Mouse (Mus musculus): ENCODE data around the gene 4930432M17Rik. TPM values are rescaled to one million over a fixed set of nuclear protein-coding genes. Genes with fewer than 3 reads are reported as not detected.

4930432M17Rik gene
- polyA plus RNA-seq, 1 experiment from 2014 or later = not detected

DNA sequence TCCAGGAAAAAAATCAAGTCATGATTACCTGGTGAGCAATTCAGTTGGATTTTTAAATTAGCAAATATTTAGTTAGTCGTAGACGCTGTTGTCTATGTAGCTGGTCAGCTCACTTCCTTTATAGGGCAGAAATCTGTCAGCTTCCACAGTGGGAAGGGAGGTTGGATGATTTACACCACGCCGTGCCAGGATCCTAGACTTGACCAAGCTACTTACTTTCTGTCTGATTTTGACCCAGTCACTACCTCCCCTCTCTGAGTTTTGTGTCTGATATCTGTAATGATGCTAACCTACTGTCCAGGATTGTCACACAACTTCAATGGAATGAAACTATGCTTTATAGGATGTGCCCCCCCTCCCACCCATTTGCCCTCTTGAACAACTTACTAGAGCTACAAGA lies 29.3 kb downstream of the 4930432M17Rik start:
- H3K27me3 ChIP-seq (ENCODE audit: insufficient read depth, low read length) = no peaks in the 10 kb centered on the region
- no peak overlapping the region for H3K4me2 ChIP-seq (ENCODE audit: low read length)
- no peak overlapping the region for H3K9ac ChIP-seq (ENCODE audit: low read depth, low read length)
- no peak overlapping the region for H3K4me3 ChIP-seq (replicated peaks; ENCODE audit: low read depth, low read length)
- DNase-seq (ENCODE audit: low spot score) (no peak), ATAC-seq (replicated peaks; ENCODE audit: low FRiP score, low read depth) (no peak)
- H3K4me1 ChIP-seq (replicated peaks; ENCODE audit: insufficient read depth, low read length) = no peaks in the 10 kb centered on the region
- WGBS = 91% methylated on average over 4 of the region's 4 CpGs
- no peaks in the 10 kb centered on the region for H3K36me3 ChIP-seq (ENCODE audit: insufficient read depth, low read length)
- H3K27ac ChIP-seq = no peak overlapping the region
- no peak for TF ChIP-seq CTCF (IDR thresholded peaks at IDR 0.05; ENCODE audit: low read depth)
- H3K9me3 ChIP-seq (replicated peaks; ENCODE audit: low read length) = no peaks in the 10 kb centered on the region

- ATAC-seq (replicated peaks; ENCODE audit: low FRiP score, low read depth) = no peak
- Histone ChIP-seq H3K36me3 (ENCODE audit: insufficient read depth, low read length) (no peaks in the 10 kb centered on the region), H3K4me2 (ENCODE audit: low read length) (no peak overlapping the region), H3K27ac (no peak overlapping the region), H3K4me3 (replicated peaks; ENCODE audit: low read depth, low read length) (no peak overlapping the region), H3K9me3 (replicated peaks; ENCODE audit: low read length) (no peaks in the 10 kb centered on the region), H3K27me3 (ENCODE audit: insufficient read depth, low read length) (no peaks in the 10 kb centered on the region), H3K9ac (ENCODE audit: low read depth, low read length) (no peak overlapping the region), H3K4me1 (replicated peaks; ENCODE audit: insufficient read depth, low read length) (no peaks in the 10 kb centered on the region)
- no peak for TF ChIP-seq CTCF (IDR thresholded peaks at IDR 0.05; ENCODE audit: low read depth)
- DNase-seq (ENCODE audit: low spot score) = no peak
- 49% methylated on average over 8 of the region's 8 CpGs for WGBS
These were observed 29.9 kb downstream of the 4930432M17Rik start for GRCm38 (mm10) chr3:121700364-121700952.

GRCm38 (mm10) chr3:121703155-121703879 lies 32.8 kb downstream of the 4930432M17Rik start:
- Histone ChIP-seq H3K27ac (no peak overlapping the region), H3K4me3 (replicated peaks; ENCODE audit: low read depth, low read length) (no peak overlapping the region), H3K4me1 (replicated peaks; ENCODE audit: insufficient read depth, low read length) (no peaks in the 10 kb centered on the region), H3K4me2 (ENCODE audit: low read length) (no peak overlapping the region), H3K27me3 (ENCODE audit: insufficient read depth, low read length) (no peaks in the 10 kb centered on the region), H3K36me3 (ENCODE audit: insufficient read depth, low read length) (no peaks in the 10 kb centered on the region), H3K9ac (ENCODE audit: low read depth, low read length) (no peak overlapping the region), H3K9me3 (replicated peaks; ENCODE audit: low read length) (no peaks in the 10 kb centered on the region)
- no peak for DNase-seq (ENCODE audit: low spot score)
- no peak for ATAC-seq (replicated peaks; ENCODE audit: low FRiP score, low read depth)
- TF ChIP-seq CTCF (IDR thresholded peaks at IDR 0.05; ENCODE audit: low read depth) = no peak
- WGBS = 87% methylated on average over 7 of the region's 7 CpGs

GRCm38 (mm10) chr3:121703880-121704243 lies 33.3 kb downstream of the 4930432M17Rik start:
- Histone ChIP-seq H3K27ac (no peak overlapping the region), H3K4me1 (replicated peaks; ENCODE audit: insufficient read depth, low read length) (no peaks in the 10 kb centered on the region), H3K4me2 (ENCODE audit: low read length) (no peak overlapping the region), H3K4me3 (replicated peaks; ENCODE audit: low read depth, low read length) (no peak overlapping the region), H3K27me3 (ENCODE audit: insufficient read depth, low read length) (no peaks in the 10 kb centered on the region), H3K36me3 (ENCODE audit: insufficient read depth, low read length) (no peaks in the 10 kb centered on the region), H3K9ac (ENCODE audit: low read depth, low read length) (no peak overlapping the region), H3K9me3 (replicated peaks; ENCODE audit: low read length) (no peaks in the 10 kb centered on the region)
- no peak for TF ChIP-seq CTCF (IDR thresholded peaks at IDR 0.05; ENCODE audit: low read depth)
- ATAC-seq (replicated peaks; ENCODE audit: low FRiP score, low read depth) = no peak
- WGBS = 89% methylated on average over 3 of the region's 3 CpGs
- no peak for DNase-seq (ENCODE audit: low spot score)

GRCm38 (mm10) chr3:121706087-121706486 lies 35.5 kb downstream of the 4930432M17Rik start:
- WGBS = 69% methylated on average over 5 of the region's 5 CpGs
- Histone ChIP-seq H3K27me3 (ENCODE audit: insufficient read depth, low read length) (no peaks in the 10 kb centered on the region), H3K36me3 (ENCODE audit: insufficient read depth, low read length) (no peaks in the 10 kb centered on the region), H3K27ac (no peak overlapping the region), H3K4me1 (replicated peaks; ENCODE audit: insufficient read depth, low read length) (no peaks in the 10 kb centered on the region), H3K4me3 (replicated peaks; ENCODE audit: low read depth, low read length) (no peak overlapping the region), H3K4me2 (ENCODE audit: low read length) (no peak overlapping the region), H3K9ac (ENCODE audit: low read depth, low read length) (no peak overlapping the region), H3K9me3 (replicated peaks; ENCODE audit: low read length) (no peaks in the 10 kb centered on the region)
- ATAC-seq (replicated peaks; ENCODE audit: low FRiP score, low read depth) (no peak), DNase-seq (ENCODE audit: low spot score) (no peak)
- TF ChIP-seq CTCF (IDR thresholded peaks at IDR 0.05; ENCODE audit: low read depth) = no peak

- no peaks in the 10 kb centered on the region for H3K9me3 ChIP-seq (replicated peaks; ENCODE audit: low read length)
- H3K27me3 ChIP-seq (ENCODE audit: insufficient read depth, low read length) = no peaks in the 10 kb centered on the region
- 78% methylated on average over 4 of the region's 4 CpGs for WGBS
- no peaks in the 10 kb centered on the region for H3K36me3 ChIP-seq (ENCODE audit: insufficient read depth, low read length)
- no peak for DNase-seq (ENCODE audit: low spot score)
- H3K4me2 ChIP-seq (ENCODE audit: low read length) = no peak overlapping the region
- H3K4me3 ChIP-seq (replicated peaks; ENCODE audit: low read depth, low read length) = no peak overlapping the region
- no peak overlapping the region for H3K9ac ChIP-seq (ENCODE audit: low read depth, low read length)
- no peak for ATAC-seq (replicated peaks; ENCODE audit: low FRiP score, low read depth)
- H3K4me1 ChIP-seq (replicated peaks; ENCODE audit: insufficient read depth, low read length) = no peaks in the 10 kb centered on the region
- H3K27ac ChIP-seq = no peak overlapping the region
- TF ChIP-seq CTCF (IDR thresholded peaks at IDR 0.05; ENCODE audit: low read depth) = no peak
These were observed 36.5 kb downstream of the 4930432M17Rik start for GRCm38 (mm10) chr3:121707106-121707505.
